Mouse (Mus musculus): Measurements from ENCODE around the gene Usp22. TPM values are rescaled to one million over a fixed set of nuclear protein-coding genes. Genes with fewer than 3 reads are reported as not detected.

Usp22 gene
- polyA plus RNA-seq, 1 experiment from 2014 or later: 91.7 TPM

DNA sequence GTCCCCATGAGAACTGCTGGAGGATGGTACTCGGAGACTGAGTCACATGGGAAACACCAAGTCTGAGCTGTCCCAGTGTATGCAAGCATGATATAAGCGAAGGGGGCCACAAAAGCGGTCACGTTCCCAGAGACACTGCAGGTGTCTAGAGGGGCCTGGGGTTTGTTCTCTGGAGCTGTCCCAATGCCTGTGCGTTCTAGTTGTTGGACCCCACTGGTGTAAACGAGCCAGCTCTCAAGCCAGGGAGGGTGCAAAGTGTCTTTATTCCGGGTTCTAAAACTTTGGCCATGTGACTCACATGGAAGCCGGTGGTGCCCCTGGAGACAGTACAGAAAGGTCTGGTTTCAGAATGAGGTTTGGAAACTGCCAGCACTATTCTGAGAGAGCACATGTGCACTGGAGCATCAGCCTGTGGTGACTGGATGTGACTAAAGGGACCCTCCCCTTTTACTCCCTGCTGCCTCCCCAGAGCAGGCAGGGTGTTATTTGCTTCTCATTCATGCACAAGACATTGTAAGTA lies 52.0 kb downstream of the Usp22 start:
- H3K27me3 ChIP-seq (ENCODE audit: control insufficient read depth, insufficient read depth, low read length): no peaks in the 10 kb centered on the region
- no peaks in the 10 kb centered on the region; the same call in 1 of the 2 replicates for H3K9me3 ChIP-seq (replicated peaks; ENCODE audit: control insufficient read depth, low read length)
- no peak overlapping the region for H3K27ac ChIP-seq (ENCODE audit: low read length)
- WGBS: 90% methylated on average over 8 of the region's 8 CpGs
- ATAC-seq (ENCODE audit: insufficient read depth, low FRiP score): no peak
- no peak overlapping the region for H3K9ac ChIP-seq (ENCODE audit: low read length)
- H3K4me3 ChIP-seq (replicated peaks; ENCODE audit: low read length): no peak overlapping the region
- H3K4me1 ChIP-seq (ENCODE audit: control insufficient read depth, insufficient read depth, low read length): no peaks in the 10 kb centered on the region
- no peaks in the 10 kb centered on the region for H3K36me3 ChIP-seq (ENCODE audit: control insufficient read depth, insufficient read depth, low read length)
- H3K4me2 ChIP-seq (ENCODE audit: low read depth, low read length): no peak overlapping the region

- WGBS: 85% methylated on average over 9 of the region's 9 CpGs
- ATAC-seq (ENCODE audit: insufficient read depth, low FRiP score): no peak
- no peaks in the 10 kb centered on the region for H3K36me3 ChIP-seq (ENCODE audit: control insufficient read depth, insufficient read depth, low read length)
- no peak overlapping the region for H3K9ac ChIP-seq (ENCODE audit: low read length)
- H3K27me3 ChIP-seq (ENCODE audit: control insufficient read depth, insufficient read depth, low read length): no peaks in the 10 kb centered on the region
- no peak overlapping the region for H3K27ac ChIP-seq (ENCODE audit: low read length)
- H3K4me3 ChIP-seq (replicated peaks; ENCODE audit: low read length): no peak overlapping the region
- no peak overlapping the region for H3K4me2 ChIP-seq (ENCODE audit: low read depth, low read length)
- no peaks in the 10 kb centered on the region; the same call in 1 of the 2 replicates for H3K9me3 ChIP-seq (replicated peaks; ENCODE audit: control insufficient read depth, low read length)
- H3K4me1 ChIP-seq (ENCODE audit: control insufficient read depth, insufficient read depth, low read length): no peaks in the 10 kb centered on the region
Measured at GRCm38 (mm10) chr11:61122283-61122768, 52.5 kb downstream of the Usp22 start.

DNA sequence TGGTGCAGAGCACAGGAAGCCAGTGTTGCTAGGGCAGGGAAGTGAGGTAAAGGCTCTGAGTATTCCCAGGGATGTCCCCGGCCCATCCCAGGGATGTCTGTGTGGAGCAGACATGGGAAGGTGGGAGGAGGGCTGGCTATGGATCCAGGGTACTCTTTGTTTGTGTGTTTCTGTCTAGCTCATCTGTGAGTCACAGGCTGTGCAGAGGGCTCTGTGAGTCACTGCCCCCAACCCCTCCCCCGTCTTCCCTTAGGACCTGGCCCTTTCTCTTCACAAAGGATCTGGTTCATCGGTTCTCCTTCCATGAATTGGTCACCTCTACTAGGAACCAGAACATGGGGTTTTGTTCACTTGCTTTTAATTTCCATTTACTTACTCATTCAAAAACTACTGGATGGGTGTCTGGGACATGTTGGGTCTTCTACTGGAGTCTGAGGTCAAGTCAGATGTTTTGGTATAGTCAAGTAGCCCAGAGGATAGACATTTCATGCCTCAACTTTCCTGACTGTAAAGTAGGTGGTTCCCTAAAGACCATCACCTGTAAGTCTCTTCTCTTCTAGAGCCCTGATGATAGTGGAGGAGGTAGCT lies 54.8 kb downstream of the Usp22 start:
- ATAC-seq (ENCODE audit: insufficient read depth, low FRiP score): no peak
- no peaks in the 10 kb centered on the region for H3K4me1 ChIP-seq (ENCODE audit: control insufficient read depth, insufficient read depth, low read length)
- 84% methylated on average over 3 of the region's 3 CpGs for WGBS

GRCm38 (mm10) chr11:61116226-61116625 lies 58.6 kb downstream of the Usp22 start:
- Histone ChIP-seq H3K9me3 (replicated peaks; ENCODE audit: control insufficient read depth, low read length) (no peaks in the 10 kb centered on the region; the same call in 1 of the 2 replicates), H3K36me3 (ENCODE audit: control insufficient read depth, insufficient read depth, low read length) (no peaks in the 10 kb centered on the region), H3K4me1 (ENCODE audit: control insufficient read depth, insufficient read depth, low read length) (no peaks in the 10 kb centered on the region), H3K4me3 (replicated peaks; ENCODE audit: low read length) (no peak overlapping the region), H3K27ac (ENCODE audit: low read length) (no peak overlapping the region), H3K4me2 (ENCODE audit: low read depth, low read length) (no peak overlapping the region), H3K9ac (ENCODE audit: low read length) (no peak overlapping the region), H3K27me3 (ENCODE audit: control insufficient read depth, insufficient read depth, low read length) (no peaks in the 10 kb centered on the region)
- 57% methylated on average over 8 of the region's 8 CpGs for WGBS
- no peak for ATAC-seq (ENCODE audit: insufficient read depth, low FRiP score)

More for the DNA sequence above, 54.8 kb downstream of the Usp22 start:
- Histone ChIP-seq H3K27ac (ENCODE audit: low read length) (no peak overlapping the region), H3K4me3 (replicated peaks; ENCODE audit: low read length) (no peak overlapping the region), H3K9me3 (replicated peaks; ENCODE audit: control insufficient read depth, low read length) (no peaks in the 10 kb centered on the region; the same call in 1 of the 2 replicates), H3K9ac (ENCODE audit: low read length) (no peak overlapping the region), H3K4me2 (ENCODE audit: low read depth, low read length) (no peak overlapping the region), H3K36me3 (ENCODE audit: control insufficient read depth, insufficient read depth, low read length) (no peaks in the 10 kb centered on the region), H3K27me3 (ENCODE audit: control insufficient read depth, insufficient read depth, low read length) (no peaks in the 10 kb centered on the region)

DNA sequence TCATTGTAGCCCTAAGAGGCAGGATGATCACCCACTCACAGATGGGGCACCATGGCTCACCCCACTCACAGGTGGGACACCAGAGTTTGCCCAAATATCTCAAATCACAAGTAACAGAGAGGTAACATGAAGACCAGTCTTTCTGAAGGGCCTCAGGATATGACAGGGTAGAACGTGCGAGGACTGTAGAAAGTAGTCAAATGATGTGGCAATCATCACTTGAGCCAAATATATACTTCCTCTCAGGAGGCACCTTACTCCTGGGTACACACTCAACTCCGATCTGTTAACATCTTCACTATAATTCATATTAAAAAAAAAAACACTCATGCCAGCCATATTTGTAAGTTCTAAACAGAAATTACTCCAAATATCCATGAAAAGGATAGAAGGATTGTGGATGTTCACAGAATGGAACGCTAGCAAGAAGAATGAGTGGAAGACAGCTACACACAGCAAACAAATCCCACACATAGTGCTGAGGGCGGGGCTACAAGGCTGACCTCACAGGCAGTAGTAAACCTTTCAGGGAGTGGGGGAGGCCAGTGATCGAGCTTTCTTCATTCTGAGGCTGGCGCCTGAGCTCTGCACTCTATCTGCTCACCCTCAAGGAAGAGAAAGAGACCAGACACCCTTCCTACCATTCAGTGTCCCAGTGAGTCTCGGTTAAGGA lies 62.4 kb downstream of the Usp22 start:
- no peaks in the 10 kb centered on the region for H3K9me3 ChIP-seq (replicated peaks; ENCODE audit: control insufficient read depth, low read length)
- no peak overlapping the region for H3K4me2 ChIP-seq (ENCODE audit: low read depth, low read length)
- H3K4me1 ChIP-seq (ENCODE audit: control insufficient read depth, insufficient read depth, low read length): no peaks in the 10 kb centered on the region
- H3K27me3 ChIP-seq (ENCODE audit: control insufficient read depth, insufficient read depth, low read length): no peaks in the 10 kb centered on the region
- H3K4me3 ChIP-seq (replicated peaks; ENCODE audit: low read length): no peak overlapping the region
- no peak for ATAC-seq (ENCODE audit: insufficient read depth, low FRiP score)
- H3K9ac ChIP-seq (ENCODE audit: low read length): no peak overlapping the region
- no peak overlapping the region for H3K27ac ChIP-seq (ENCODE audit: low read length)
- H3K36me3 ChIP-seq (ENCODE audit: control insufficient read depth, insufficient read depth, low read length): no peaks in the 10 kb centered on the region
- WGBS: 71% methylated on average over 8 of the region's 8 CpGs

GRCm38 (mm10) chr11:61111472-61111871 lies 63.4 kb downstream of the Usp22 start:
- no peak overlapping the region for H3K9ac ChIP-seq (ENCODE audit: low read length)
- H3K27ac ChIP-seq (ENCODE audit: low read length): no peak overlapping the region
- 88% methylated on average over 4 of the region's 4 CpGs for WGBS
- no peak overlapping the region for H3K4me3 ChIP-seq (replicated peaks; ENCODE audit: low read length)
- H3K36me3 ChIP-seq (ENCODE audit: control insufficient read depth, insufficient read depth, low read length): no peaks in the 10 kb centered on the region
- H3K9me3 ChIP-seq (replicated peaks; ENCODE audit: control insufficient read depth, low read length): no peaks in the 10 kb centered on the region
- H3K4me2 ChIP-seq (ENCODE audit: low read depth, low read length): no peak overlapping the region
- ATAC-seq (ENCODE audit: insufficient read depth, low FRiP score): no peak
- H3K27me3 ChIP-seq (ENCODE audit: control insufficient read depth, insufficient read depth, low read length): no peaks in the 10 kb centered on the region
- no peaks in the 10 kb centered on the region for H3K4me1 ChIP-seq (ENCODE audit: control insufficient read depth, insufficient read depth, low read length)

- no peak overlapping the region for H3K9ac ChIP-seq (ENCODE audit: low read length)
- H3K27ac ChIP-seq (ENCODE audit: low read length): no peak overlapping the region
- no peaks in the 10 kb centered on the region for H3K9me3 ChIP-seq (replicated peaks; ENCODE audit: control insufficient read depth, low read length)
- no peak overlapping the region for H3K4me2 ChIP-seq (ENCODE audit: low read depth, low read length)
- ATAC-seq (ENCODE audit: insufficient read depth, low FRiP score): no peak
- H3K4me1 ChIP-seq (ENCODE audit: control insufficient read depth, insufficient read depth, low read length): no peaks in the 10 kb centered on the region
- H3K36me3 ChIP-seq (ENCODE audit: control insufficient read depth, insufficient read depth, low read length): no peaks in the 10 kb centered on the region
- H3K4me3 ChIP-seq (replicated peaks; ENCODE audit: low read length): no peak overlapping the region
- no peaks in the 10 kb centered on the region for H3K27me3 ChIP-seq (ENCODE audit: control insufficient read depth, insufficient read depth, low read length)
- 32% methylated on average over 1 of the region's 1 CpGs for WGBS
Measured at GRCm38 (mm10) chr11:61110928-61111327, 63.9 kb downstream of the Usp22 start.

DNA sequence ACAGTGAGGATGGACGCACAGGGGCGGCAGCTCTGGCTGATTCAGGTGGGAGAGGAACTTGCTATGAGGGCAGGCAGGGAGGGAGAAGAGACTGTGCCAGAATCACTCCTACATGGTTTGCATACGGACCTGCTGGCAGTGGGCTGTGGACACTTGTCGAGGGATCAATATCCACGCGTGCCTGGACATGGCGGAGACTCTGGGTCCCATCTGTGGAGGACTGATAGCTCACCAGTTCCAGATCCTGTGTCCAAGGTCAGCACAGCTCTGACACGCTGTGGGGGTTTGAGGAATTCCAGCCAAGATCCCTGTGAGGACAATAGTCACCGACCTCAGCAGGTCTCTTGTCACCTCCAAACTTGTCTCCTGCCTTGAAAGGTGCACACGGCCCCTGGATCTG lies 64.7 kb downstream of the Usp22 start:
- 68% methylated on average over 10 of the region's 10 CpGs for WGBS
- no peak overlapping the region for H3K4me3 ChIP-seq (replicated peaks; ENCODE audit: low read length)
- no peaks in the 10 kb centered on the region for H3K4me1 ChIP-seq (ENCODE audit: control insufficient read depth, insufficient read depth, low read length)

DNA sequence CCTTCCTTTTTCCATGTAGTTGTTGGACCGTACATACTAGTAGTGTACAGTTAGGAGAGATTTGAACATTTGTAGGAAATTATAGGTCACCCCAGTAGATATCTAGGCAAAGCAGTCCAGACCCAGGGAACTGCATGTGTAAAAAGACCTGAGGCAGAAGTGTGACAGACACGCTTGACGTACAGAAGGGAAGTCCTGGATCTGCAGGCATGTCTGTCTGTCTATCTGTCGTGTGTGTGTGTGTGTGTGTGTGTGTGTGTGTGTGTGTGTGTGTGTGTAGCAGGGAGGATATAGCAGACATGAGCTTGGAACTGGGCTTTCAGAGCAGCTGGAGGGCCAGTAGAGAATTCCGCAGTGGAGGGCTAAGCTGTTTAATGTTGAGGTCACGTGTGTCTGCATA lies 65.1 kb downstream of the Usp22 start:
- no peaks in the 10 kb centered on the region for H3K4me1 ChIP-seq (ENCODE audit: control insufficient read depth, insufficient read depth, low read length)
- H3K27me3 ChIP-seq (ENCODE audit: control insufficient read depth, insufficient read depth, low read length): no peaks in the 10 kb centered on the region
- no peaks in the 10 kb centered on the region for H3K36me3 ChIP-seq (ENCODE audit: control insufficient read depth, insufficient read depth, low read length)
- H3K4me2 ChIP-seq (ENCODE audit: low read depth, low read length): no peak overlapping the region
- no peaks in the 10 kb centered on the region for H3K9me3 ChIP-seq (replicated peaks; ENCODE audit: control insufficient read depth, low read length)
- no peak overlapping the region for H3K9ac ChIP-seq (ENCODE audit: low read length)
- ATAC-seq (ENCODE audit: insufficient read depth, low FRiP score): no peak
- no peak overlapping the region for H3K4me3 ChIP-seq (replicated peaks; ENCODE audit: low read length)
- 80% methylated on average over 6 of the region's 6 CpGs for WGBS
- no peak overlapping the region for H3K27ac ChIP-seq (ENCODE audit: low read length)

More for the DNA sequence above, 64.7 kb downstream of the Usp22 start:
- Histone ChIP-seq H3K9ac (ENCODE audit: low read length) (no peak overlapping the region), H3K4me2 (ENCODE audit: low read depth, low read length) (no peak overlapping the region), H3K27ac (ENCODE audit: low read length) (no peak overlapping the region), H3K9me3 (replicated peaks; ENCODE audit: control insufficient read depth, low read length) (no peaks in the 10 kb centered on the region), H3K27me3 (ENCODE audit: control insufficient read depth, insufficient read depth, low read length) (no peaks in the 10 kb centered on the region), H3K36me3 (ENCODE audit: control insufficient read depth, insufficient read depth, low read length) (no peaks in the 10 kb centered on the region)
- no peak for ATAC-seq (ENCODE audit: insufficient read depth, low FRiP score)

Measured in stomach, embryonic 16.5 days (tissue).